Mouse (Mus musculus): ENCODE data around the gene Mfap3.

GRCm38 (mm10) chr11:57532306-57532705 is 13.8 kb downstream of the Mfap3 start:
- TF ChIP-seq CTCF (IDR thresholded peaks at IDR 0.05; ENCODE audit: low read depth) (no peak), EP300 (IDR thresholded peaks at IDR 0.05; ENCODE audit: low read depth) (no peak)

All from liver, embryonic 14.5 days (tissue).